Mouse (Mus musculus) testis, adult 2 months (tissue): ENCODE measurements around the gene Gm5127. TPM values are rescaled to one million over a fixed set of nuclear protein-coding genes. Genes with fewer than 3 reads are reported as not detected.

Source experiments
- H3K27ac ChIP-seq: fragments of 200-500 bp; 2 replicates; pipeline ENCODE4 v1.5.1; 2012; ENCODE audit warnings: low read depth, low read length; ENCODE audit not compliant: control insufficient read depth, insufficient read depth
- H3K27me3 ChIP-seq: fragments of 200-500 bp; 2 replicates; pipeline ENCODE4 v1.6.1; 2012; ENCODE audit warnings: mild to moderate bottlenecking, low read length, moderate library complexity; ENCODE audit not compliant: control insufficient read depth, insufficient read depth
- H3K36me3 ChIP-seq: fragments of 200-500 bp; 2 replicates; pipeline ENCODE4 v1.6.1; 2012; ENCODE audit warnings: mild to moderate bottlenecking, low read length; ENCODE audit not compliant: control insufficient read depth, insufficient read depth
- H3K4me1 ChIP-seq: fragments of 200-500 bp; 2 replicates; pipeline ENCODE4 v1.6.1; 2012; ENCODE audit warnings: low read length; ENCODE audit not compliant: control insufficient read depth, insufficient read depth
- H3K4me3 ChIP-seq: fragments of 200-500 bp; 2 replicates; pipeline ENCODE4 v1.5.1; 2012; ENCODE audit warnings: low read depth, mild to moderate bottlenecking, low read length, moderate library complexity, mixed read lengths; ENCODE audit not compliant: control insufficient read depth
- CTCF ChIP-seq: fragments of 200-500 bp; IDR thresholded peaks from 2 replicates; pipeline ENCODE4 v1.5.1; 2012; ENCODE audit warnings: low read depth, mild to moderate bottlenecking, inconsistent platforms, low read length, moderate library complexity; ENCODE audit not compliant: control insufficient read depth, insufficient read depth, insufficient replicate concordance
- POLR2A ChIP-seq: fragments of 200-500 bp; IDR thresholded peaks from 2 replicates; pipeline ENCODE4 v1.6.1; 2012; ENCODE audit warnings: low read depth, mild to moderate bottlenecking, inconsistent platforms, low read length, moderate library complexity; ENCODE audit not compliant: control insufficient read depth
- polyA plus RNA-seq: library from polyadenylated mRNA; depleted of rRNA; stranded (reverse); fragments of >200 nt; gene quantifications from 2 replicates; pipeline ENCODE4 v1.2.3, GENCODE M21; 2012; rRNA removed

Gm5127 gene
- polyA plus RNA-seq, result not detected in 2 replicates

DNA sequence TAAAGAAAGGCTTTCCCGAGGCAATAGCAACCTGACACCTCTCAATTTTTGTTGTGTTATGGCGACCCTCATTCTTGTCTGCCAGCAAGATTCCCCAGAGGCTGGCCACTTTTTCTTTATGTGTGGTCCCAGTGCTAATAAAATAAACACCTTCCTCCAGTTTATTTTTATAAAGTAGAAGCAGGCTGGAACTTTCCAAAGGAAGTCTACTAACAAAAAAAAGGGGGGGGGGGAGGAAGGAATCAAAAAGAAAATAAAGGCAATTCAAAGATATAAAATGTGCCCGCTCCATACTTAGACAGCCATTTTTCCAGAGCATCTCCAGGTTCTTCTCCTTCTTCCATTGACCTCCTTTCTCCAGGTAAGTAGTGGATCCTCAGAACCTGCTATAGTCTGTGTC, at the start of gene Gm5127:
Gene Gm5127, plus strand, starts transcription at position 301 of the 400 bp plus-strand sequence.
- Histone ChIP-seq H3K4me1 (no peaks in the 10 kb centered on the region), H3K27ac (no peak within 1 kb of the TSS), H3K4me3 (no peak within 1 kb of the TSS), H3K36me3 (no peaks in the 10 kb centered on the region), H3K27me3 (no peaks in the 10 kb centered on the region)
- TF ChIP-seq CTCF (no peak), POLR2A (no peak)

DNA sequence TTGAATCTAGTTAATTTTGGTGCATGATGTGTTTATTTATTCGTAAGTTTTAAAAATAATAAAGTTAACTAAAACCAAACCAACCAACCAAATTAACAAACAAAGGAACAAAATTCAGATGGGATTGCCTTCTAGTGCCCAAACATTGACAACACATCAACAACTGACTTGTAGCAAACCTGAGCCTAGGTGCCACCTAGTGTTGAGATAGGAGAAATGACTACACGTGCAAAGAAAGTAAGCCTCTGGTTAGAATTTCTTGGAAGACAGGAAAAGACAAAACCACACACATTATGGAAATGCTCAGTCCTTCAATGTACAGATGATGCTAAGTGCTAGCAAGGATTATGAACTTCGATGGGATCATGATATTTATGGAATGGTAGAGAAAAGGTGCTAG, 46.6 kb upstream of the Gm5127 start:
- Histone ChIP-seq H3K4me1 (no peaks in the 10 kb centered on the region), H3K27me3 (no peaks in the 10 kb centered on the region), H3K4me3 (no peak overlapping the region), H3K36me3 (no peaks in the 10 kb centered on the region), H3K27ac (no peak overlapping the region)
- no peak for TF ChIP-seq CTCF
- TF ChIP-seq POLR2A, result no peak

DNA sequence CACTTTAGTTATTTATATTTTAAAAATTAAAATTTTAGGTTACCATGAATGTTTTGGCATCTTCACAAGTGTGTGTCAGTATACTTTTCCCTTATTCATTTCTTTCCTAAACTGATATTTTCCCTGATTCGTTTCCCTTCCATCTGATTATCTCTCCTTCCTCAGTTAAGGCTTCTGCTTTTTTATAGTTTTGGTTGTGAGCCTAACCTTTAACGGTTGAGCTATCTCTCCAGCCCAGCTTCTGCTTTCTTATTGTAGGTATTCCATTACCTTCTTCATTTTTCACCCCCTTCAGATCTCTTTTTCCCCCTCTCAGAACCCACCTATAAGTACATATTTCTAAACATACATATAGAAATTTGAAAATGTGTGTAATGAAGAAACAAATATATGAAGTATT, 27.5 kb upstream of the Gm5127 start:
- Histone ChIP-seq H3K4me3 (no peak overlapping the region), H3K36me3 (no peaks in the 10 kb centered on the region), H3K27me3 (no peaks in the 10 kb centered on the region), H3K27ac (no peak overlapping the region), H3K4me1 (no peaks in the 10 kb centered on the region)
- TF ChIP-seq CTCF, result no peak
- no peak for TF ChIP-seq POLR2A

DNA sequence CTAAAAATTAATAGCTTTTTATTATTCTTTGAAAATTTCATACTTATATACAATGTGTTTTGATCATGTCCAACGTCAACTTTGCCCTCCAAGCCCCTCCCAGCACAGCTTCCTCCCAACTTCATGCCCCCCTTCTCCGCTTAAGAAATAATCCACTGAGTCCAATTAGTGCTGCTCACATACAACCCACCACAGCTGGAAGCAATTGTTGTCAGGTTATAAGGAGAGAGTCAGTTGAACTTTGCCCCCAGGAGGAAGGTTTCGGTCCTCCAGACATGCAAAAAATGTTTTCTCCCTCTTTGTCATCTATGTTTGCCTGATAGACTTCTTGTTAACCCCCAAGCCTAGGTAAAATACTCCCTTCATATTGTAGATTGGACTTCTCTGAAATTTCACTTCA, 4.0 kb upstream of the Gm5127 start:
- H3K36me3 ChIP-seq, result no peaks in the 10 kb centered on the region
- no peaks in the 10 kb centered on the region for H3K4me1 ChIP-seq
- no peak for TF ChIP-seq POLR2A
- TF ChIP-seq CTCF, result no peak
- no peak overlapping the region for H3K4me3 ChIP-seq
- H3K27ac ChIP-seq, result no peak overlapping the region
- H3K27me3 ChIP-seq, result no peaks in the 10 kb centered on the region

DNA sequence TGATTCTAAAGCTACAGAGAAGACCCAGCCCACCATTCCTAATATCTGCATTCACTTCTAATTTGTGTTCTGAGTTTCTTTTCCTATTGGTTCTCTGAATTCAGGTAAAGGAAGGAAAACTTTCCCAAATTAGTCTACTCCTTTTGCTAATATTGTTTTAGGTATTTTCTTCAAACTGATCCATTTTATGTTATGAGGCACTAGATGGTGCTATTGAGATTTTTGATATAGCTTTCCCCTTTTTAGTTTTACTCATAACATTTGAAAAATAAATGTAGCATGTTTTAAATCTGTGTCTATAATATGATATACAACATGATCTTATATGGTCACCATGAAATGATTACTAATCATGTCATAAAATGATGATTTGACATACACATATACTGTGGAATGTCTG, 2.6 kb upstream of the Gm5127 start:
- Histone ChIP-seq H3K4me1 (no peaks in the 10 kb centered on the region), H3K4me3 (no peak overlapping the region), H3K27me3 (no peaks in the 10 kb centered on the region), H3K27ac (no peak overlapping the region), H3K36me3 (no peaks in the 10 kb centered on the region)
- TF ChIP-seq POLR2A, result no peak
- no peak for TF ChIP-seq CTCF

DNA sequence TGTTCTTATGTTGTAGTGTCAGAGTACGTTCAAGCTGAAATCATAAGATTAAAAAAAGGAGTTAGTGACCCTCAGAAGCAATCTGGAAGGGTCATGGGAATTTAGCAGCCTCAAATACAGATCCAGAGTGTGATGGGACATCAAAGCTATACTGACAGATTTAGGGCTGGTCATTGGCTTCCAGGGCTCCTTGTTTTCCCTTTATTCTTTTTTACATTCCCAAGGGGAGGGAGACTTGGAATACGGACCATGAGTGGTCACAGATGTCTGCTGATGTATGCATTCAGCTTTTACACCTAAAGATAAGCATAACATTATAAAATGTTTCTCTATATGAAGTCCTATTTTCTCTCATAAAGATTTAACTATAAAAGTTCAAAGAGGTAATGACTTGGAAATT, 789 bp upstream of the Gm5127 start:
- no peaks in the 10 kb centered on the region for H3K36me3 ChIP-seq
- H3K4me3 ChIP-seq, result no peak overlapping the region
- TF ChIP-seq POLR2A (no peak), CTCF (no peak)
- H3K27ac ChIP-seq, result no peak overlapping the region
- no peaks in the 10 kb centered on the region for H3K4me1 ChIP-seq
- H3K27me3 ChIP-seq, result no peaks in the 10 kb centered on the region

DNA sequence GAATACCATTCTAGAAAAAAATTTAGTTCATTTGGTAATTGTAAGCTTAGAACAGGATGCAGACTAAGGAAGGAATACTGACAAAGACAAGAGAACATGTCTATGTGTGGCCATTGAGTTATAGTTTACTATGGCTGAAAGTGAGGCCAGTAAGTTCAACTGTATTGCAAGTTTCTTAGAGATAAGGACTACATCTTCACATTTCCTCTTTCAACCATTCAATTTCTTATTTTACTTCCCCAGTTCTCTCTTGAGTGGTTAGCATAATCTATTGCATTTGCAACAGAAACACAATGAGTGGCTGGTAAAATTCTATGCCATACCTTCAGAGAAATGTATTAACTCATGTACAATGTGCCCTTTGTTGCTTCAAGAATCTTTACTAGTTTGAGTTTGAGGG, 10.9 kb downstream of the Gm5127 start:
- H3K27ac ChIP-seq, result no peak overlapping the region
- H3K4me1 ChIP-seq, result no peaks in the 10 kb centered on the region
- H3K4me3 ChIP-seq, result no peak overlapping the region
- TF ChIP-seq CTCF, result no peak
- no peaks in the 10 kb centered on the region for H3K36me3 ChIP-seq
- no peaks in the 10 kb centered on the region for H3K27me3 ChIP-seq

DNA sequence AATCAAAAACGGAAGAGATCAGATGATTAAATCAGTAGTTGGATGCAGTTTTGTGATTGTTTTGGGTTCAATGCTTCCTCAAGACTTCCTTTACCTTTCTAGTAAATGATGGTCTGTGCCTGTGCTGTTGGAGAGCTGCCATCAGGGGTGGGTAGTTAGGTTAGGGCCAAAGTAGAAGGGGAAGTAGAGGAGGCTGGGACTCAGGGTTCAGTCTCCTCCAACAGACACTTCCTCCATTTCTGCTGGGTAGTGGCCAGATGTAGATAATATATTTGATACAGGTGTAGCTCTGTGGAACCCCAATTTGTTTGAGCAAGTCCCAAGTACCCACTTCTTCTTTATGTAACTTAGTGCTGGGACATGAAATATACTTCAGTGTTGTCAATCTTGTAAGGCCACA, 12.9 kb downstream of the Gm5127 start:
- Histone ChIP-seq H3K27ac (no peak overlapping the region), H3K4me1 (no peaks in the 10 kb centered on the region), H3K36me3 (no peaks in the 10 kb centered on the region), H3K4me3 (no peak overlapping the region), H3K27me3 (no peaks in the 10 kb centered on the region)
- TF ChIP-seq POLR2A (no peak), CTCF (no peak)
